Mouse (Mus musculus) embryonic facial prominence, embryonic 15.5 days (tissue): ENCODE results near the gene Ttc27. TPM values are rescaled to one million over a fixed set of nuclear protein-coding genes. Genes with fewer than 3 reads are reported as not detected.

Experiments used
- ATAC-seq: fragments of 200-750 bp; cut with Nextera tagmentation; 2 replicates; pipeline ENCODE4 v1.8.0; 2017; ENCODE audit warnings: low read depth, moderate TSS enrichment; ENCODE audit not compliant: insufficient number of reproducible peaks, low FRiP score, low TSS enrichment
- H3K27ac ChIP-seq: fragments of 300-500 bp; sonication (generic); replicated peaks from 2 replicates; pipeline ENCODE4 v1.5.1; 2015; ENCODE audit warnings: mild to moderate bottlenecking, inconsistent platforms
- H3K27me3 ChIP-seq: fragments of 300-500 bp; sonication (generic); 2 replicates; pipeline ENCODE4 v1.6.1; 2015; ENCODE audit warnings: inconsistent platforms
- H3K36me3 ChIP-seq: fragments of 300-500 bp; sonication (generic); 2 replicates; pipeline ENCODE4 v1.6.1; 2015; ENCODE audit warnings: mild to moderate bottlenecking, inconsistent platforms
- H3K4me1 ChIP-seq: fragments of 300-500 bp; sonication (generic); 2 replicates; pipeline ENCODE4 v1.6.1; 2015; ENCODE audit warnings: inconsistent platforms
- H3K4me2 ChIP-seq: fragments of 300-500 bp; sonication (generic); replicated peaks from 2 replicates; pipeline ENCODE4 v1.6.1; 2015; ENCODE audit warnings: mild to moderate bottlenecking, inconsistent platforms
- H3K4me3 ChIP-seq: fragments of 300-500 bp; sonication (generic); replicated peaks from 2 replicates; pipeline ENCODE4 v1.5.1; 2015; ENCODE audit warnings: mild to moderate bottlenecking, inconsistent platforms
- H3K9ac ChIP-seq: fragments of 300-500 bp; sonication (generic); 2 replicates; pipeline ENCODE4 v1.6.1; 2015; ENCODE audit warnings: inconsistent platforms
- H3K9me3 ChIP-seq: fragments of 300-500 bp; sonication (generic); replicated peaks from 2 replicates; pipeline ENCODE4 v1.6.1; 2016; ENCODE audit warnings: inconsistent platforms
- WGBS: fragments of 180-500 bp; shearing (Covaris S2); methylation state at CpG from one replicate; pipeline ENCODE4 v1.1.7; 2015; 5-methylcytosine and 5-hydroxymethylcytosine counted together
- polyA plus RNA-seq: library from polyadenylated mRNA; unstranded; fragments of >200 nt; fragmentation: Nextera tagmentation; extraction: Ambion mirVana; gene quantifications from 2 replicates; pipeline ENCODE4 v1.2.1, GENCODE M21; 2015

Ttc27 gene
- polyA plus RNA-seq, 1 experiment from 2014 or later, result 21.6 TPM

DNA sequence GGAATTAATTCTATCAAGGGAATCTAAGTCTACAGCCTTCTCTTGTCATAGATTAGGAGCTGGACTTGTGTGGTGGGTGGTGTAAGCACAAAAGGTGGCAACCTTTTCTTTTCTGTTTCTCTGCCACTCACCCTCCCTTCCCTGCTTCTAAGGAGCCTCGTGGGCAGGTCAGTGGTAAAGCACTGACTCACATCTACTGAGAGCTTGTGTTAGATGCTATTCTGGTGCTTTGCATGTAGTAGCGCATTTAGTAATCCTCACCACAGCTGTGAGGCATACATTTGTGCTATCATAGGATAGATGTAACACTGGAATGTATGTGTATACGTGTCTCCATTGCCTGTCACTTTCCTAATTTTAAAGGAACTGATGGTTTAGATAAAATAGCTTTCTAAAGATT, 124.2 kb downstream of the Ttc27 start:
- H3K27ac ChIP-seq, result no peak overlapping the region
- H3K9me3 ChIP-seq, result no peaks in the 10 kb centered on the region
- H3K36me3 ChIP-seq, result no peaks in the 10 kb centered on the region
- no peak overlapping the region for H3K4me3 ChIP-seq
- H3K4me1 ChIP-seq, result peaks cover 11% of the 10 kb centered on the region
- H3K9ac ChIP-seq, result no peak overlapping the region
- 68% methylated on average over 3 of the region's 3 CpGs for WGBS
- H3K27me3 ChIP-seq, result no peaks in the 10 kb centered on the region
- no peak for ATAC-seq
- no peak overlapping the region for H3K4me2 ChIP-seq

DNA sequence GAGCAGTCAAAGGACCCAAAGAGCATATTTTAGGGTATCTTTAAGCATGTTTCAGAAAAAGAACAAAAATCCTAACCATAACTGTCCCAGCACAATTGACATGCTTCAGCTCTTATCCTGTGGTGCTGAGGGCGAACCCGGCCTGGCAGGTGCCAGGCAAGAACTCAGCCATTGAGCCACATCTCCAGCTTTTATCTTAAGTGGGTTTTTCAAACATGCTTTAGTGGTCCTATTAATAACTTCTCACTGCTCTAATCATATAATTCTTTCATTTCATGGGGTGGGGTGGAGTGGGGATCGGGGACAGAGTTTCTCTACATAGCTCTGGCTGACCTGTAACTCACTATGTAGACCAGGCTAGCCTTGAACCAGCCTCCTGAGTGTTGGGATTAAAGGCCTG, 125.1 kb downstream of the Ttc27 start:
- Histone ChIP-seq H3K9ac (no peak overlapping the region), H3K4me1 (peaks cover 11% of the 10 kb centered on the region), H3K36me3 (no peaks in the 10 kb centered on the region), H3K9me3 (no peaks in the 10 kb centered on the region), H3K4me3 (no peak overlapping the region), H3K27me3 (no peaks in the 10 kb centered on the region), H3K27ac (no peak overlapping the region), H3K4me2 (no peak overlapping the region)
- ATAC-seq, result no peak
- whole genome bisulfite sequencing, result 93% methylated on average over 3 of the region's 3 CpGs

- Histone ChIP-seq H3K4me3 (no peak overlapping the region), H3K36me3 (no peaks in the 10 kb centered on the region), H3K27ac (no peak overlapping the region), H3K4me1 (peaks cover 11% of the 10 kb centered on the region), H3K9me3 (no peaks in the 10 kb centered on the region), H3K9ac (no peak overlapping the region), H3K27me3 (no peaks in the 10 kb centered on the region), H3K4me2 (no peak overlapping the region)
- 87% methylated on average over 6 of the region's 6 CpGs for WGBS
- ATAC-seq, result no peak
These were observed 126.0 kb downstream of the Ttc27 start for GRCm38 (mm10) chr17:74843486-74843885.

DNA sequence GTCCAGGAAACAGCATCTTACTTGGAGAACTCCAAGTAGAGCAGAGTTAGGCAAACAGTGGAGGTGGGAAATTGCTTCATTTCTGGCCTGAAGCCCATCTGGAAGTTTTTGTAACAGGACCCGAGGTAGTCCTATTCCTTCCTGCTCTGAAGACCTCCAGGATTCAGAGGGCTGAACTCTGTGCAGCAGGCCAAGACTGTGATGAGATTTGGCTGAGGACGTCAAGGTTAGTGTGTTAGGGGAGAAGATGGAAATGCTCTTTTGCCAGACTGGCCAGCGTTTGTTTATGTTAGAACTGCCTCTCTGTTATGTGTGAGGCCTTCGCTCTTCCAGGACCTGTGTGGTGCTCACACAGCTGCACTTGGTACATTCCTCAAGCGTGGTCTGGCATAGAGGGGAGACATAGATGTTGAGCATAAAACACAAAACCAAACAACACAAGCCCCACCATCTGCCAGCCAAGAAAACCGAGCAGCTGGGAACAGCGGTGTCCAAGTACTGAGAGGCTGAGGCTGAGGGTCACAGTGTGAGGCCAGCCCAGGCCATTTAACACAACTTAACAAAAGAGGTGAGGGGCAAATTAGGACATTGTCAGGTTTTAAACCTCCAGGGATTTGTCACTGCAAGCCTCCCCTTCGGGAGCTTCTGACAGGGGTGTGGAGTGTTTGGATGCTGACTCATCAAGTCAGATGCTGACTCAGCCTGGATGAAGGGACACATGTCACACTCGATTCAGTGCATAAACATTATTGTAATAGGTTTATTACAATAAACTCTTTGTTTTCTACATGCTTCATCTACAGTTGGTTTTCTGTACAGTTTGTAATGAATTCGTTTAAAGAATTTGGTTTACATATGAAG, 128.7 kb downstream of the Ttc27 start:
- Histone ChIP-seq H3K36me3 (no peaks in the 10 kb centered on the region), H3K27ac (peak overlapping the region; percentile 74), H3K9me3 (no peaks in the 10 kb centered on the region), H3K4me1 (peaks cover 11% of the 10 kb centered on the region), H3K27me3 (no peaks in the 10 kb centered on the region), H3K4me3 (no peak overlapping the region), H3K9ac (no peak overlapping the region), H3K4me2 (no peak overlapping the region)
- 43% methylated on average over 10 of the region's 10 CpGs for WGBS
- peak; percentile 80 for ATAC-seq

GRCm38 (mm10) chr17:74850216-74850615, 132.7 kb downstream of the Ttc27 start:
- Histone ChIP-seq H3K4me3 (no peak overlapping the region), H3K4me1 (peaks cover 11% of the 10 kb centered on the region), H3K27me3 (no peaks in the 10 kb centered on the region), H3K9ac (no peak overlapping the region), H3K4me2 (no peak overlapping the region), H3K9me3 (no peaks in the 10 kb centered on the region), H3K36me3 (no peaks in the 10 kb centered on the region), H3K27ac (no peak overlapping the region)
- ATAC-seq, result no peak
- 89% methylated on average over 3 of the region's 3 CpGs for WGBS

GRCm38 (mm10) chr17:74859298-74859697, 141.8 kb downstream of the Ttc27 start:
- ATAC-seq, result no peak
- Histone ChIP-seq H3K27ac (no peak overlapping the region), H3K27me3 (no peaks in the 10 kb centered on the region), H3K9me3 (no peaks in the 10 kb centered on the region), H3K4me1 (no peaks in the 10 kb centered on the region), H3K9ac (no peak overlapping the region), H3K36me3 (no peaks in the 10 kb centered on the region), H3K4me3 (no peak overlapping the region), H3K4me2 (no peak overlapping the region)
- 79% methylated on average over 2 of the region's 2 CpGs for WGBS

DNA sequence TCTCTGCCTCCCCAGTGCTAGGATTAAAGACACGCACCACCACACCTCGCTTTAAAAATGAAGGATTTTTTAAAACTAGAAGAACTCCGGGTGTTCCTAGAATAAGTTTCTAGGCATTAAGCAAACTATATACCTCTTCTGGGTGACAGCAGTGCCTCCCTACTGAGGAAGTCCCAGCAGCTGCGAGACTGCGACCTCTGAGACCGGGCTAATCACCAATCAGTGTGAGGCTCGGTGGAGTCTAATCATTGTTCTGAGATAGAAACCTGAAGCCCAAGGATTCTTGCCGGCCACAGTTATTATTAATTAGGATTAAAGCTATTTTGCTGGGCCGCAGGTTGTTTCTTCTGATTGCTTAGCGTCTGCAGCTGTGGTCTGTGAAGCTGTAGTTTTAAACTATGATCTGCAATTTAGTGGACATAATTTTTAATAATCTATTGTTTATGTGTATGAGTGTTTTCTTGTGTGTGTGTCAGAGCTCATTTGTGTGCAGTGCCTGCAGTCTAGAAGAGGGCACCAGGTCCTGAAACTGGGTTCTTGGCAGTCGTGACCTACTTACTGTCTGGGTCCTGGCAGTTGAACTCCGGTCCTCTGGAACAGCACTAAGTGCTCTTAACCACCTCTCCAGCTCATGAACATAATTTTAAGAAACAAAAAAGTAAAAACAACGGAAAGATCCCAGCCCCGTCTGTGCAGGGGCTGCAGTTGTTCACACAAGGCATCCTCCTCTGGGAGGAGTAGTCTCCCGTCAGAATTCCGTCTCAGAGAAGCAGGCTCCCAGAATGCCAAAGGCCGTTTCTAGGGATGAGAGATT, 142.9 kb downstream of the Ttc27 start:
- no peak overlapping the region for H3K4me3 ChIP-seq
- no peaks in the 10 kb centered on the region for H3K4me1 ChIP-seq
- no peaks in the 10 kb centered on the region for H3K36me3 ChIP-seq
- no peaks in the 10 kb centered on the region for H3K27me3 ChIP-seq
- no peak for ATAC-seq
- no peaks in the 10 kb centered on the region for H3K9me3 ChIP-seq
- H3K27ac ChIP-seq, result no peak overlapping the region
- H3K9ac ChIP-seq, result no peak overlapping the region
- H3K4me2 ChIP-seq, result no peak overlapping the region
- 54% methylated on average over 17 of the region's 17 CpGs for WGBS

GRCm38 (mm10) chr17:74863845-74864244, 146.3 kb downstream of the Ttc27 start:
- H3K36me3 ChIP-seq, result no peaks in the 10 kb centered on the region
- no peak overlapping the region for H3K9ac ChIP-seq
- H3K27me3 ChIP-seq, result no peaks in the 10 kb centered on the region
- H3K9me3 ChIP-seq, result no peaks in the 10 kb centered on the region
- no peak overlapping the region for H3K27ac ChIP-seq
- ATAC-seq, result no peak
- H3K4me3 ChIP-seq, result no peak overlapping the region
- 88% methylated on average over 5 of the region's 5 CpGs for WGBS
- peaks cover 28% of the 10 kb centered on the region for H3K4me1 ChIP-seq
- no peak overlapping the region for H3K4me2 ChIP-seq

DNA sequence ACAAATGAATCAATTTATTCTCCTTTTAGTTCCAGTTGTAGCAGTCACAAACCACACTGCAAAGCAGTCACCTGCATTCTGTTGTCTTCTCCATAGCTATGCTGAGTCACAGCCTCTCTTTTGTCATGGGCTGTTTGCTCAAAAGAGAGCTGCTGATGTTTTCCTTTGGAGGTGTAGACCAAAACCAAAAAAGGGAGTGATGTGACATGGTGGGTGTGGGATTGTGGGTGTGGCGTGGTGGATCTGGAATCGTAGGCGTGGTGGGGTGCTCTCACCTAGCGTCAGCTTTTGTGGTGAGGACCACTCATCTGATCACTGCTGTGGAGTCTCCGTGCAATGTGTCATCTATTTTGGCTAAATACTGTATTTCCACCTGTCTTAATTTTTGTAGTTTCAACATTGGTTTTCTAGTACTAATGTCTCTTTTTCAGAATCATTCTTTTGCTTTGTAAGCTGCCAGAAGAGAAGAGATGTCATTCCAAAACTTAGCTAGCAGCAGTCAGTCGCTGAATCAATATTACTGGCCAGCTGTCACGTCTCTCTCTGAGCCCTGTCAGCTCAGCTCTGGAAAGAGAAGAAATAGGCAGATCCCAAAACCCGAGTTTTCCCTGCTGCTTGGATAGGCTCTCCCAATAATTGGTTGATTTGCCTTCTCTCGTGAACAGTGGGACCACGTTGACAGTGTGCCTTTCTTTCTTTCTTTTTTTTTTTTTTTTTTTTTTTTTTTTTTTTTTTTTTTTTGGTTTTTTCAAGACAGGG, 147.4 kb downstream of the Ttc27 start:
- ATAC-seq, result no peak
- Histone ChIP-seq H3K4me1 (peaks cover 38% of the 10 kb centered on the region), H3K4me2 (no peak overlapping the region), H3K27ac (no peak overlapping the region), H3K27me3 (no peaks in the 10 kb centered on the region), H3K9me3 (no peaks in the 10 kb centered on the region), H3K36me3 (no peaks in the 10 kb centered on the region), H3K9ac (no peak overlapping the region), H3K4me3 (no peak overlapping the region)
- WGBS, result 82% methylated on average over 10 of the region's 10 CpGs

DNA sequence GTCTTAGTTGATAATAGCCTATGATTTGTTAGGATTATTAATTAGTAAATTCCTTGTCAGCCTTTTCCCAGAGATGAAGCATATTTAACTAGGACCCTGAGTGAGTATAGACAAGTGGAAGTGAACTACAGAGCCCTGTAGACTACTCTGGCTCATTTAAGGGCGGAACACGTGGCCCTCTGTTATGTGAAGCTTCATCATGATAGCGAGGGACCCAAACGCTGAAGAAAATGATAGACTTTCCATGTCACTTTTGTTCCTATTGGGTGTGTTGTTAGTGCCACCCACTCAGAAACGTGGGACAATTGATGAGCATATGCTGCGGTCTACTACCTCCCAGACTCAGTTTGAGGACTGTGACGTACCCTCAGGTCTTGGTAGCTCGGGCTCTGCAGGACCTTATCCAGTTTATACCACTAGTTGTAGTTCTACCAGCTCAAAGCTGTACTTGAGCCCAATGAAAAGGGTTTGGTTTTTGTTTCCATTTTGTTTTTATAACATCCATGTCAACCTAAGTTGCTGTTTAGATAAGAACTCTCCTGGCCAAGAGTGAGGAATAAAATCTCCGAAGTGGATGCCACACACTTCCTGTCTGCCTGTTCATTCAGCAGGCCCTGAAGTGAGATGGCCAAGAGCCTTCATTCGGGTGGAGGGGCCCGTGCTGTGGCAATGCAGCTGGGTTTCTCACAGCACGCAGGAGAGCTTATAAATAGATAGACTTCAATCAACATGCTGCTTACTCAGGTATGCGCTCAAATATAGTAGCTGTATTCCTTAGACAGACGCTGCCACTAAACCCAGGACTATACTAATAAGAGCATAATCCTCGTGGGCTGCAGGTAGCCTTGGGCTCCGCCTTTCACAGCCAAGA, 148.4 kb downstream of the Ttc27 start:
- no peak for ATAC-seq
- Histone ChIP-seq H3K9me3 (no peaks in the 10 kb centered on the region), H3K4me1 (peaks cover 48% of the 10 kb centered on the region), H3K27me3 (no peaks in the 10 kb centered on the region), H3K9ac (no peak overlapping the region), H3K4me3 (no peak overlapping the region), H3K4me2 (no peak overlapping the region), H3K36me3 (no peaks in the 10 kb centered on the region), H3K27ac (peak overlapping the region; percentile 41)
- WGBS, result 76% methylated on average over 16 of the region's 16 CpGs
